Mouse (Mus musculus): ENCODE results near the gene Cdk2ap2.
A peak's percentile ranks its signal among the peaks of the same experiment; 100 is the strongest.

Gene Cdk2ap2

DNA sequence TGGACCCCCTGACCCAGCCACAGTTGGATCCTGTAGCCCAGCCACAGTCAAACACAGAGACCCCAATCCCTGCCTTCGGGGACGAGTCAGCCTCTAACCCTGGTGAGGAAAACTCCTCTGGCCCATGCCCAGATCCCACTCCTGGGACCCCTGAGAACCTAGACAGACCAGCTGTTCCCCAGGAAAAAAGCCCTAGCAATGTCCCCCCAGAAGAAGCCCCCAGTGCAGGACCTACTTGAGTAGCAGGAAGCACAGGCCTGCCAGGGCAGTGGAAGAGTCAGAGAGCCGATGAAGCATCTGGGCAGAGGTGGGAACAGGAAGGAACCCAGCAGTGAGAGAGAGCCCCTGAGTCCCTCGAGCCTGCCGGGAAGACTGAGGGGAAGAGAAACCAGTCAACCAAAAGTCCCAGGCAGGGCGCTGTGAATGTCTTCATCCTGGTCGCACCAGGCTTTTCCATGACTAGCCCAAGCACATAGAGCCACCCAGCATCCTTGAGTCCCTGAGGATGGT, 46.8 kb downstream of the Cdk2ap2 start, which contains the start of gene Cabp4:
Gene Cabp4 (minus strand): TSS at position 275 of the 510 bp plus-strand sequence.
- DNase-seq: no peak

- DNase-seq: peak; percentile 39
These were observed 47.8 kb downstream of the Cdk2ap2 start for GRCm38 (mm10) chr19:4144550-4145498.

DNA sequence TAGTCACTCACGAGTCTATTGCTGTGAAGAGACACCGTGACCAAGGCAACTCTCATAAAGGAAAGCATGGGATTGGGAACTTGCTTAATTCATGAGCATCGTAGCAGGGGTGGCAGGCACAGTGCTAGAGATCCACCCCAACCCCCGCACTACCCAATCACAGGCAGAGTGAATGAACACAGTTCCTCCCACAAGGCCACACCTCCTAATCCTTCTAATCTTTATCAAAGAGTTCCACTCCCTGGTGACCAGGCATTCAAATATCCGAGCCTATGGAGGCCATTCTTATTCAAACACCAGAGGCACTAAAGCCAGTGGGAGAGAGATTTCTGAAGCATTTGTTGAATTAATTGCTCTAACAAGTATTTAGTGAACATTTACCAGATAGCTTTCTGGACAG, 49.0 kb downstream of the Cdk2ap2 start:
- DNase-seq: no peak

DNA sequence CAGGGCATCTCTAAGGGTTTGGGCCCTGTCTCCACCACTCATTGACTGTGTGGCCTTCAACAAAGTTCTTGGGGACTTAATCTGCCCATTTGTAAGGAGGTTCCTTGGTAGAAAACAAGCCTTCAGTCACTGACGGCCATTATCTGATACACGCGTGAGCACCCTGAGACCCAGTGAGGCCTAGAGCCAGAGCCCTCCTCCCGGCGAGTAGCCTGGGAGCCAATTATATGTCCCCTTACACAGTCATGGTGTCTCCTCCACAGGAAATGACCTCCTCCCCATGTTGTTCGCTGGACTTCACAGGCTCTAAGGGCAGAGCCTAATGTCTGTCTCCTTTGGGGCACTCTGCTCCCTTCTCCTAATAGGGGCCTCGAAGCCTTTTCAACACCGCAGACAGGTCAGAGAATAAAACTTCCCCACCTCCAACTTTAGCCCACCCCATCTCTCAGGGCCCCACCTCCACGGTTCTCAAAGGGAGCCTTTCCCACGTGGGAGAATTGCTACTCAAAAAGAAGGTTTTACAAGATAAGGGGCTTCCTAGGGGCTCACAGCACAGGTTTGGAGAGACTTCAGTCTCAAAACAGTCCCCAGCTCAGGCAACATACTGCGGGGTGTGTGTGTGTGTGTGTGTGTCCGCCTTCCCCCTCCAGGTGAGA, 49.5 kb downstream of the Cdk2ap2 start:
- no peak for DNase-seq

GRCm38 (mm10) chr19:4147022-4147405, 50.0 kb downstream of the Cdk2ap2 start:
- no peak for DNase-seq

- peak; percentile 12 for DNase-seq
These were observed 51.0 kb downstream of the Cdk2ap2 start for GRCm38 (mm10) chr19:4147782-4148490.

- peak; percentile 96 for DNase-seq
These were observed 51.5 kb downstream of the Cdk2ap2 start, which contains the start of gene Coro1b for GRCm38 (mm10) chr19:4148491-4148806. Gene Coro1b, plus strand, starts transcription at chr19:4148619.

Measured in kidney, adult 11 months (tissue).